Mouse (Mus musculus) intestine, postnatal 0 days (tissue): Measurements from ENCODE around the gene Hoxb4. TPM values are rescaled to one million over a fixed set of nuclear protein-coding genes. Genes with fewer than 3 reads are reported as not detected.
A peak's percentile ranks its signal among the peaks of the same experiment; 100 is the strongest.

Experiments used
- ATAC-seq: fragments of 200-750 bp; cut with Nextera tagmentation; 2 replicates; pipeline ENCODE4 v1.8.0; 2017; ENCODE audit warnings: mild to moderate bottlenecking, moderate TSS enrichment, moderate library complexity
- H3K27ac ChIP-seq: fragments of 300-500 bp; sonication (generic); 2 replicates; pipeline ENCODE4 v1.5.1; 2014; ENCODE audit warnings: mild to moderate bottlenecking, low read depth, low read length, moderate library complexity
- H3K27me3 ChIP-seq: fragments of 300-500 bp; sonication (generic); replicated peaks from 2 replicates; pipeline ENCODE4 v1.6.1; 2014; ENCODE audit warnings: low read length, mixed read lengths; ENCODE audit not compliant: control insufficient read depth, insufficient read depth
- H3K36me3 ChIP-seq: fragments of 300-500 bp; sonication (generic); 2 replicates; pipeline ENCODE4 v1.6.1; 2014; ENCODE audit warnings: mild to moderate bottlenecking, moderate library complexity; ENCODE audit not compliant: control insufficient read depth, insufficient read depth
- H3K4me1 ChIP-seq: fragments of 300-500 bp; sonication (generic); replicated peaks from 2 replicates; pipeline ENCODE4 v1.6.1; 2014; ENCODE audit warnings: antibody characterized with exemption, low read length, mixed read lengths; ENCODE audit not compliant: control insufficient read depth, insufficient read depth
- H3K4me2 ChIP-seq: fragments of 300-500 bp; sonication (generic); replicated peaks from 2 replicates; pipeline ENCODE4 v1.6.1; 2014; ENCODE audit warnings: low read depth, mild to moderate bottlenecking, moderate library complexity
- H3K4me3 ChIP-seq: fragments of 300-500 bp; sonication (generic); 2 replicates; pipeline ENCODE4 v1.5.1; 2014; ENCODE audit warnings: low read depth, low read length
- H3K9ac ChIP-seq: fragments of 300-500 bp; sonication (generic); 2 replicates; pipeline ENCODE4 v1.6.1; 2014; ENCODE audit warnings: mild to moderate bottlenecking, low read depth, low read length
- H3K9me3 ChIP-seq: fragments of 300-500 bp; sonication (generic); 2 replicates; pipeline ENCODE4 v1.6.1; 2016; ENCODE audit warnings: mixed run types; ENCODE audit not compliant: control insufficient read depth
- CTCF ChIP-seq: sonication (generic); IDR thresholded peaks from 2 replicates; pipeline ENCODE4 v1.5.1; 2016; ENCODE audit warnings: low read depth, mild to moderate bottlenecking, control low read depth, antibody characterized with exemption, moderate library complexity
- WGBS: fragments of 180-500 bp; shearing (Covaris S2); extraction: QIAGEN DNeasy Blood & Tissue Kit; methylation state at CpG from one replicate; pipeline ENCODE4 v1.1.7; 2014; 5-methylcytosine and 5-hydroxymethylcytosine counted together
- polyA plus RNA-seq: library from polyadenylated mRNA; unstranded; fragments of >200 nt; fragmentation: Nextera tagmentation; extraction: Ambion mirVana; gene quantifications from 2 replicates; pipeline ENCODE4 v1.2.1, GENCODE M21; 2015

The Hoxb4 gene
- polyA plus RNA-seq, 1 experiment from 2014 or later, result 1.1 TPM

DNA sequence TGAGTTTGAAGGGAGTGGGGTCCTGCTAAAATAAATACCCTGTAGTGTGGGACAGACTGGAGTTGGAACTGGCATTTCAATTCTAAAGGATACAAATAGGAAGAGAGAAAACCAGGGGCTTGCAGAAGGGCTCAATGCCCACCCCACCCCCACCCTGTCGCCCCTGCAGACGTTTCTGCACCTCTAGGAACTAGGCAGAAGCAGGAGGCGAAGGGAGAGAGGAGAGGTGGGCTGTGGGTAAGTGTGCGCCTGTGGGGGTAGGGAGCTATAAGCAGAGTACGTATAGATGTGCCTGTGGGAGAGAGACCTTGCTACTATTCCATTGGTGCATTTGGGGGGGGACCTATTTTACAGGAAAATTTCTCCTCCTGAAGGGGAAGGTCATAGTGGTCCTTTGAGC, 9.7 kb downstream of the Hoxb4 start:
- Histone ChIP-seq H3K9ac (no peak overlapping the region), H3K27ac (no peak overlapping the region; the same call in 1 of the 2 replicates), H3K4me3 (no peak overlapping the region), H3K9me3 (no peaks in the 10 kb centered on the region), H3K4me2 (peak overlapping the region; percentile 83; the same call in 1 of the 2 replicates), H3K27me3 (peaks cover 24% of the 10 kb centered on the region), H3K4me1 (peaks cover 3% of the 10 kb centered on the region; the same call in 1 of the 2 replicates), H3K36me3 (no peaks in the 10 kb centered on the region)
- no peak for TF ChIP-seq CTCF
- no peak for ATAC-seq
- WGBS, result 54% methylated on average over 5 of the region's 5 CpGs

DNA sequence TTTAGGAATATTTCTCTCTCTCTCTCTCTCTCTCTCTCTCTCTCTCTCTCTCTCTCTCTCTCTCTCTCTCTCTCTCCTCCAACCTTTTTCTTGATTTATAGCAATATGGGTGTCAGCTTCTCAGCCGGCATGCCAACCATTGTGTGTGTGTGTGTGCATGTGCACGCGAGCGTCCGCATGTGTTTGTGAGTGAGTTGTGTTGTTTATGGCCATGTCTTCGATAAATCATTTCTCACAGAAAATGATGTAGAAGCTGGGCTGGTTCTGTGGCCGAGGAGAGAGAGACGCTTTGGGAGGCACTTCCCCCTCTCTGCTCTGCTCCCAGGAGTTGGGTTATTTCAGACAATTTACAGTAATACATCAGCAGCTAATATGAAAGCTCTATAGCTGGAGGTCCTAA, 10.5 kb downstream of the Hoxb4 start:
- no peaks in the 10 kb centered on the region for H3K36me3 ChIP-seq
- ATAC-seq, result no peak
- no peaks in the 10 kb centered on the region for H3K9me3 ChIP-seq
- H3K4me2 ChIP-seq, result 0 out of 2 replicates have a peak overlapping the region, but pooled peaks have one; percentile 24
- no peak overlapping the region for H3K9ac ChIP-seq
- no peak for TF ChIP-seq CTCF
- WGBS, result 34% methylated on average over 8 of the region's 8 CpGs
- peaks cover 32% of the 10 kb centered on the region for H3K27me3 ChIP-seq
- H3K4me1 ChIP-seq, result peaks cover 3% of the 10 kb centered on the region; the same call in 1 of the 2 replicates
- H3K4me3 ChIP-seq, result no peak overlapping the region
- H3K27ac ChIP-seq, result no peak overlapping the region

DNA sequence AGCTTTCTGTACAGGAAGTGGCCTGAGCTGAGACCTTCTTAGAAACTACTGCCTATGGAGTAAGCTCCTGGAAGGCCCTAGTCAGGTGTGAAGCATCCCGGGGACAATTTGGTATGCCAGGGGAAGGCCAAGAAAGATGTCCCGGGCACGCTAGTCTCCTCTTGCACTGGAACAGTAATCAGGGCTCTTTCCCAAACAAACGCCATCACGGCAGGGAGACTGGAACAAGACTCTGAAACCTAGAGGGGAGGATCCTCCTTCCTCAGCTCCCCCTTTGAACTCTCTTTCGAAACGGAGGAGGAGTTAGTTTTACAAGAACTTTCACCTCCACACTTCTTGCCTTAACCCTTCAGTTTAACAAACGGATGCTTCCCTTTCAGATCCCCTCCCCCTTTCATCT, 14.0 kb downstream of the Hoxb4 start:
- Histone ChIP-seq H3K9me3 (no peaks in the 10 kb centered on the region), H3K9ac (no peak overlapping the region), H3K27ac (peak overlapping the region; percentile 78), H3K4me2 (peak overlapping the region; percentile 66), H3K27me3 (peaks cover 22% of the 10 kb centered on the region), H3K4me1 (peaks cover 6% of the 10 kb centered on the region; the same call in 1 of the 2 replicates), H3K4me3 (peak overlapping the region; percentile 31), H3K36me3 (no peaks in the 10 kb centered on the region)
- WGBS, result 18% methylated on average over 8 of the region's 8 CpGs
- ATAC-seq, result no peak
- no peak for TF ChIP-seq CTCF

DNA sequence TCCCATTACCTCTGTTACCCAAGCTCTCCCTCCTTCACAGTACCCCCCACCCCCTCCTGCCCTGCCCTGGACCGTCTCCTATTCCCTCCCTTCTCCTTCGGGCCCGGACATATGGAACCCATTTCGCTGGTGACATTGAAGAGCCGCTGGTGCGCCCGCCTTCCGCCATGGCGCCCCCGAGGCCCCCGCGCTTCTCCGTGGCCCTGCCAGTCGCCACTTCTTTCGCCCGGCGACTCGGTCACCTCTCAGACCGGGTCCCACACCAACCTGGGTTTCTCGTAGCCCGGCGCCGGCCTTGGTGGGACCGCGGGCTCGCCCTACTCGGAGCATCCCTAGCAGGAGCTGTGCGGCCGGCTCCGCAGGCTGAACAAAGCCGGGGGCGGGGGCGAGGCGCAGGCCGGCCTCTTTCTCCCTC, 14.6 kb downstream of the Hoxb4 start:
- 16% methylated on average over 35 of the region's 35 CpGs for WGBS
- H3K27me3 ChIP-seq, result peaks cover 21% of the 10 kb centered on the region
- H3K36me3 ChIP-seq, result no peaks in the 10 kb centered on the region
- no peaks in the 10 kb centered on the region for H3K9me3 ChIP-seq
- H3K4me2 ChIP-seq, result peak overlapping the region; percentile 66
- peak overlapping the region; percentile 37; the same call in 1 of the 2 replicates for H3K9ac ChIP-seq
- H3K4me1 ChIP-seq, result peaks cover 6% of the 10 kb centered on the region; the same call in 1 of the 2 replicates
- ATAC-seq, result no peak
- H3K4me3 ChIP-seq, result peak overlapping the region; percentile 31
- TF ChIP-seq CTCF, result no peak
- H3K27ac ChIP-seq, result peak overlapping the region; percentile 78

DNA sequence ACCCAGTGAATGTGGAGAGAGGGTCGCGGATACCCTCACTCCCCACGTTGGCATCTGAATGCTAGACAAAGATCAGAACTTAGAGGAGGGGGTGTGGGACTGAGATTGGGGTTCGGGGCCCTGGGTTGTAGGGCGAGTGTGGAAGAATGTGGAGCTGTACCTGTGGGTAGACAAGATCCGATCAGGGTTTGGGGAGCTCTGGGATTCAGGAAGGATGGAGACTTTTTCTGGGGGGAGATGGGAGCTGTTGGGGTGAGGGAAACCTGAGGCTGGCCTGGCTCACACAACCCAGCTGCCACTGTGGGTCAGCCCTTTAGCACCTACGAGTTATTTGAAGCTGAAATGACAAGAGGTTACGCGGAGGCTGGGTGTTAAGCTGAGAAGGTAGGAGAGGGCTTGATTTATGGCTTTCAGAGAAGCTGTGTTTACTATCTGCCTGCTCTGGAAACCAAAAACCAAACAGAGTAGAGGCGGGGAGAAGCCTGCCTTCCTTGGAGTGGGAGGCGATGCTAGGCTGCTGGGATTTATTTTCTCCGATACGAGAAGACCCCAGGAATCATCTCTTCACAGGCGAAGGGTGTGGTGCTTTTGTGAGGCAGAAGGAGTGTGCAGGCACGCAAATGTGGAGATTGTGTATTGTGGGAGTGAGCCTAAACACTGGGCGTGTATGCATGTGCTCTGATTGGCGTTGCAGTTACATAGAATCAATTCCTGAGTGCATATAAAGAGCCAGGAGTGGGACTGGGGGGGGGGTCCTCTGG, 15.4 kb downstream of the Hoxb4 start:
- ATAC-seq, result no peak
- Histone ChIP-seq H3K4me3 (peak overlapping the region; percentile 31), H3K9ac (peak overlapping the region; percentile 37; the same call in 1 of the 2 replicates), H3K36me3 (no peaks in the 10 kb centered on the region), H3K27me3 (peaks cover 21% of the 10 kb centered on the region), H3K4me1 (peaks cover 6% of the 10 kb centered on the region; the same call in 1 of the 2 replicates), H3K9me3 (no peaks in the 10 kb centered on the region), H3K4me2 (peak overlapping the region; percentile 66), H3K27ac (peak overlapping the region; percentile 78)
- no peak for TF ChIP-seq CTCF
- WGBS, result 21% methylated on average over 17 of the region's 17 CpGs

DNA sequence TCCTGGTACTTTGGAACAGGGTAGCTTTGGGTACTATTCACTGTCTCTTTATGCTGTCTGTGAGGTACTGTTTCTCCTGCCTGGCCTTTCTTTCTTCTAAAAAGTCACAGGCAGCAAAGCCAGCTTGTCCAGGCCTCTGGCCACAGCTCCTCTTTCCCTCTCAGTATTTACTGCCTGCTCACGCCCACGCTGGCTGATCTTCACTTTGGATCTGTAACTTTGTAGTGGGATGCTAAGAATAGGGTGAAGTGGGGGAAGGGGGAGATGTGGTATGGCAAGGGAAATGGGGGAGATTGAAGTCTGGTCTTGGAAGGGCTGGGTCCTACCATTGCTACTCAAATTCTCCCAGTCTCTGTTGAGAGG, 15.9 kb downstream of the Hoxb4 start:
- no peak for TF ChIP-seq CTCF
- Histone ChIP-seq H3K36me3 (no peaks in the 10 kb centered on the region; the same call in 1 of the 2 replicates), H3K9me3 (no peaks in the 10 kb centered on the region), H3K4me1 (peaks cover 6% of the 10 kb centered on the region; the same call in 1 of the 2 replicates), H3K27me3 (peaks cover 21% of the 10 kb centered on the region), H3K4me2 (peak overlapping the region; percentile 66), H3K4me3 (no peak overlapping the region; the same call in 1 of the 2 replicates), H3K27ac (peak overlapping the region; percentile 78; the same call in 1 of the 2 replicates), H3K9ac (no peak overlapping the region)
- 41% methylated on average over 2 of the region's 2 CpGs for WGBS
- ATAC-seq, result no peak
